Mouse (Mus musculus): ENCODE measurements around the gene Gstm3. TPM values are rescaled to one million over a fixed set of nuclear protein-coding genes. Genes with fewer than 3 reads are reported as not detected.
"Not testable (repeated sequence)": the region's sequence is repeated elsewhere in the genome, so short reads cannot be mapped to it uniquely, and the experiment has no call there.

Gstm3 gene
- polyA plus RNA-seq, 1 experiment: not detected

DNA sequence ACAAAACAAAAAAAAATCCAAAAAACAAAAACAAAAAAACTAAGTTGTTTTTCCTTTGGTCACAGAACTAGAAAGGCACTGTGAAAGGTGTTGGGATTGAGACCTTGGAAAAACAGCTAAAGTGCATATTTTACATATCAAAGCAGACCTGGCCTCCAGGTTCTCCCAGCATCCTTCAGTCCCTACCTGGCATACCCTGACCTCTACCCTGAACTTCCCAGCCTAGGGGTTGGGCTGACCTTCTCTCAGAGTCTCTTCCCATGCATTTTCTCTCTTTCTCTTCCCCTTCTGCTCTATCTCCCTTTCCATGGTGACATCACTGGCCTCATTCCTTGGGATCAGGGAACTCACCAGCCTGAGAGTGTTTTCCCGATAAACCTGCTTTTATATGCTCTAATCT, 3.5 kb downstream of the Gstm3 start:
- no peak overlapping the region for H3K4me3 ChIP-seq
- no peak overlapping the region for H3K4me2 ChIP-seq (ENCODE audit: low read depth)
- no peak for TF ChIP-seq MYOG (IDR thresholded peaks at IDR 0.05; ENCODE audit: control insufficient read depth in 1 of 3, insufficient read depth in 1 of 3, insufficient read length in 2 of 3, low read depth in 2 of 3)
- TF ChIP-seq TCF12 (IDR thresholded peaks at IDR 0.05; ENCODE audit: insufficient read depth, poor library complexity, severe bottlenecking): no peak
- TF ChIP-seq CEBPB (IDR thresholded peaks at IDR 0.05; ENCODE audit: insufficient read depth, poor library complexity, severe bottlenecking): no peak
- H3K27me3 ChIP-seq (ENCODE audit: control insufficient read depth, insufficient read depth, insufficient read length): peaks cover 19% of the 10 kb centered on the region
- H3K79me2 ChIP-seq (ENCODE audit: control insufficient read depth, insufficient read depth): no peaks in the 10 kb centered on the region
- H3K36me3 ChIP-seq (ENCODE audit: control insufficient read depth, insufficient read depth): no peaks in the 10 kb centered on the region
- no peak overlapping the region for H3ac ChIP-seq (ENCODE audit: control insufficient read depth, insufficient read length)

DNA sequence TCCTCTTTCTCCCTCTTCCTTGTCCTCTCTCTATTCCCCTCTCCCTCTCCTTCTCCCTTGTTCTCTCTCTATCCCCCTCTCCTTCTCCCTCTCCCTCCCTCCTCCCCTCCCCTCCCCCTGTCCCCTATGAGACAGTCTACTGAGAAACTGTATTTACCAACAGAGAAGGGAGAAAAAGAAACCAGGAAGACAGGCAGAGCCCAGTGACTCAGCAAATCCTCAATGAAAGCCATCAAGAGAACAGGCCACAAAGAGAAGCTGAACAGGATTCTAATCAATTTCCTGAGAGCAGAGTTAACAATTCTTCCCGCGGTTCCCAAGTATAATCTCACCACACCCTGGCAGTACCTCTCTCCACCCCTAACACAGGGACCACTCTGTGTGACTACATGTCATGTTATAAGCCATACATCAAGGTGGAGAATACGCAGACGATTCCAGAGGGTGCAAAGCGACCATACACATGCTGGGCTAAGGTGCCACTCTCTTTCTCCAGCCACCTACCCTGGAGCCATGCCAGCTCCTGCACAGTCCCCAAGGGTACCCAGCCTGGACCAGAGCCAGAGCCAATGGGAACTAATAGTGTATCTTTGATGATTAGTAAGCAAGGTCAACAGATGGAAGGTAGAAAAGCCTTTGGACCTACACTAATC, 4.3 kb downstream of the Gstm3 start:
- Histone ChIP-seq H3K4me2 (ENCODE audit: low read depth) (no peak overlapping the region), H3ac (ENCODE audit: control insufficient read depth, insufficient read length) (no peak overlapping the region), H3K79me2 (ENCODE audit: control insufficient read depth, insufficient read depth) (no peaks in the 10 kb centered on the region), H3K4me3 (no peak overlapping the region), H3K27me3 (ENCODE audit: control insufficient read depth, insufficient read depth, insufficient read length) (peaks cover 17% of the 10 kb centered on the region), H3K36me3 (ENCODE audit: control insufficient read depth, insufficient read depth) (no peaks in the 10 kb centered on the region)
- TF ChIP-seq CEBPB (IDR thresholded peaks at IDR 0.05; ENCODE audit: insufficient read depth, poor library complexity, severe bottlenecking) (no peak), TCF3 (IDR thresholded peaks at IDR 0.05; ENCODE audit: insufficient read length, low read depth) (no peak), SRF (IDR thresholded peaks at IDR 0.05; ENCODE audit: control insufficient read depth, insufficient read length, low read depth) (no peak), POLR2A (IDR thresholded peaks at IDR 0.05; ENCODE audit: insufficient read length, low read depth) (no peak), MYOG (IDR thresholded peaks at IDR 0.05; ENCODE audit: control insufficient read depth in 1 of 3, insufficient read depth in 1 of 3, insufficient read length in 2 of 3, low read depth in 2 of 3) (no peak), MYOD1 (IDR thresholded peaks at IDR 0.05; ENCODE audit: control insufficient read depth in 1 of 3, insufficient read length in 2 of 3, low read depth in 2 of 3) (no peak), POLR2AphosphoS2 (IDR thresholded peaks at IDR 0.05; ENCODE audit: insufficient read length, low read depth) (no peak), E2F4 (IDR thresholded peaks at IDR 0.05; ENCODE audit: insufficient read depth) (no peak), USF1 (IDR thresholded peaks at IDR 0.05; ENCODE audit: low read depth) (no peak), MAX (IDR thresholded peaks at IDR 0.05; ENCODE audit: low read depth) (no peak), TCF12 (IDR thresholded peaks at IDR 0.05; ENCODE audit: insufficient read depth, poor library complexity, severe bottlenecking) (no peak), REST (IDR thresholded peaks at IDR 0.05; ENCODE audit: insufficient read depth, insufficient read length) (no peak)

DNA sequence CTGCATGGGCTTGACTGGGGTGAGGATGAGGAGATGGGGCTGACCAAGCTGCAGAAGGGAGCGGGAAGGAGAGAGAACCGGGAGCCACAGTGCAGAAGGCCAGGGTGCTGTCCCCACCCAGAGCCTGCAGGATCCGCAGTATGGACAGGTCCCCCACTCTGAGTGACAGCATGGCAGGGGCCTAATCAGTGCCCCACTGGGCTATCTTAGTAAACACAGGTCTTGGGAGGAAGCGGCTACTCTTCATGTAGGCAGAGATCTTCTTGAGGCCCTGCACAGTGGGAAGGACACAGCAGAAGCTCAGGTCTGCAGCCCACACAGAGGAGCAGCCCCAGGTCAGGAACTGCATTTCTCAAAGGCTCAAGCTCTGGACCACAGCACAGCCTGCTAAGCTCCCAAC, 5.1 kb downstream of the Gstm3 start:
- no peak overlapping the region for H3ac ChIP-seq (ENCODE audit: control insufficient read depth, insufficient read length)
- TF ChIP-seq E2F4 (IDR thresholded peaks at IDR 0.05; ENCODE audit: insufficient read depth) (no peak), TCF3 (IDR thresholded peaks at IDR 0.05; ENCODE audit: insufficient read length, low read depth) (no peak), USF1 (IDR thresholded peaks at IDR 0.05; ENCODE audit: low read depth) (no peak), POLR2AphosphoS2 (IDR thresholded peaks at IDR 0.05; ENCODE audit: insufficient read length, low read depth) (no peak), TCF12 (IDR thresholded peaks at IDR 0.05; ENCODE audit: insufficient read depth, poor library complexity, severe bottlenecking) (no peak), POLR2A (IDR thresholded peaks at IDR 0.05; ENCODE audit: insufficient read length, low read depth) (no peak), MYOD1 (IDR thresholded peaks at IDR 0.05; ENCODE audit: control insufficient read depth in 1 of 3, insufficient read length in 2 of 3, low read depth in 2 of 3) (no peak), CEBPB (IDR thresholded peaks at IDR 0.05; ENCODE audit: insufficient read depth, poor library complexity, severe bottlenecking) (no peak)
- H3K27me3 ChIP-seq (ENCODE audit: control insufficient read depth, insufficient read depth, insufficient read length): peaks cover 12% of the 10 kb centered on the region
- H3K4me2 ChIP-seq (ENCODE audit: low read depth): no peak overlapping the region
- H3K36me3 ChIP-seq (ENCODE audit: control insufficient read depth, insufficient read depth): no peaks in the 10 kb centered on the region
- H3K4me3 ChIP-seq: no peak overlapping the region
- H3K79me2 ChIP-seq (ENCODE audit: control insufficient read depth, insufficient read depth): no peaks in the 10 kb centered on the region

DNA sequence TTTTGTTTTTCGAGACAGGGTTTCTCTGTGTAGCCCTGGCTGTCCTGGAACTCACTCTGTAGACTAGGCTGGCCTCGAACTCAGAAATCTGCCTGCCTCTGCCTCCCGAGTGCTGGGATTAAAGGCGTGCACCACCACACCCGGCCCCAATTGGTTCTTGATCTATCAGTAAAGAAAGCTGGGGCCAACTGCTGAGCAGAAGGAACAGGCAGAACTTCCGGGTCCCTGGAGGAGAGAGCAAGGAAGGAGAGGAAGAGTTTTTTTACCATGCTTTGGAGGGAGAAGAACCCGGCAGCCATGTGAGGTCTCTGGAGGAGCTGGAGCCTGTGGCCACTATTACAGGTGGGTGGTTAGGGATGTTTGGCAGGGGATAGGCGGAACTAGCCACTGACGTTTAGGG, 13.8 kb downstream of the Gstm3 start:
- H3K27me3 ChIP-seq (ENCODE audit: control insufficient read depth, insufficient read depth, insufficient read length): peaks cover 28% of the 10 kb centered on the region
- H3ac ChIP-seq (ENCODE audit: control insufficient read depth, insufficient read length); H3K79me2 ChIP-seq (ENCODE audit: control insufficient read depth, insufficient read depth); H3K4me2 ChIP-seq (ENCODE audit: low read depth); H3K4me3 ChIP-seq; H3K36me3 ChIP-seq (ENCODE audit: control insufficient read depth, insufficient read depth): not testable (repeated sequence)

DNA sequence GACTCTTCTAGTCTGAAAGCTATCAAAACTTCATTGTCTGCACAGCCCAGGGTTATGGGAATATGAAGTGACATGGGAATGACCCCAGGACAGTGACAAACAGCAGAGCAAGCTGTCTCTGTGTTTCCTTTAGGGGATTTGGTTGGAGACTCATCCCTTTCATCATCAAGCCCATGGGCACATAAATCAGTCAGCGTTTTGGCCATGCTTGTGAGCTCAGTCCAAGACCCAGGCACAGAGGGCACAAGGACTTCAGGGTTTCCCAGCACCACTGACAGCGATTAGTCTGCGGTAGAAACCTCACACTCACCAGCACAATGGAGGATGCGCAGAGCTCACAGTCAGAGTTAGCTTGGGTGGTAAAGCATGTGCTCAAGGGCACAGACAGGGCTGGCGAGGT, 15.2 kb downstream of the Gstm3 start:
- Histone ChIP-seq H3K4me3 (no peak overlapping the region), H3K36me3 (ENCODE audit: control insufficient read depth, insufficient read depth) (no peaks in the 10 kb centered on the region), H3ac (ENCODE audit: control insufficient read depth, insufficient read length) (no peak overlapping the region), H3K79me2 (ENCODE audit: control insufficient read depth, insufficient read depth) (no peaks in the 10 kb centered on the region), H3K4me2 (ENCODE audit: low read depth) (no peak overlapping the region), H3K27me3 (ENCODE audit: control insufficient read depth, insufficient read depth, insufficient read length) (peaks cover 21% of the 10 kb centered on the region)
- no peak for TF ChIP-seq SRF (IDR thresholded peaks at IDR 0.05; ENCODE audit: control insufficient read depth, insufficient read length, low read depth)
- no peak for TF ChIP-seq TCF12 (IDR thresholded peaks at IDR 0.05; ENCODE audit: insufficient read depth, poor library complexity, severe bottlenecking)
- TF ChIP-seq CEBPB (IDR thresholded peaks at IDR 0.05; ENCODE audit: insufficient read depth, poor library complexity, severe bottlenecking): no peak
- TF ChIP-seq MYOG (IDR thresholded peaks at IDR 0.05; ENCODE audit: control insufficient read depth in 1 of 3, insufficient read depth in 1 of 3, insufficient read length in 2 of 3, low read depth in 2 of 3): no peak
- TF ChIP-seq E2F4 (IDR thresholded peaks at IDR 0.05; ENCODE audit: insufficient read depth): no peak
- no peak for TF ChIP-seq MAX (IDR thresholded peaks at IDR 0.05; ENCODE audit: low read depth)
- TF ChIP-seq POLR2A (IDR thresholded peaks at IDR 0.05; ENCODE audit: insufficient read length, low read depth): no peak
- no peak for TF ChIP-seq USF1 (IDR thresholded peaks at IDR 0.05; ENCODE audit: low read depth)
- no peak for TF ChIP-seq MYOD1 (IDR thresholded peaks at IDR 0.05; ENCODE audit: control insufficient read depth in 1 of 3, insufficient read length in 2 of 3, low read depth in 2 of 3)
- TF ChIP-seq TCF3 (IDR thresholded peaks at IDR 0.05; ENCODE audit: insufficient read length, low read depth): no peak
- TF ChIP-seq REST (IDR thresholded peaks at IDR 0.05; ENCODE audit: insufficient read depth, insufficient read length): no peak
- TF ChIP-seq POLR2AphosphoS2 (IDR thresholded peaks at IDR 0.05; ENCODE audit: insufficient read length, low read depth): no peak

All from myocyte (in vitro differentiated cells).